Mouse (Mus musculus) megakaryocyte, embryonic 14.5 days (primary cell): ENCODE data around the gene 4930519G04Rik. TPM values are rescaled to one million over a fixed set of nuclear protein-coding genes. Genes with fewer than 3 reads are reported as not detected.

Experiments
- H3K27me3 ChIP-seq: replicated peaks from 2 replicates; pipeline ENCODE3; 2012; ENCODE audit warnings: inconsistent platforms
- H3K36me3 ChIP-seq: replicated peaks from 2 replicates; pipeline ENCODE3; 2012; ENCODE audit warnings: low read length, inconsistent platforms, mixed read lengths
- H3K4me1 ChIP-seq: 2 replicates; pipeline ENCODE4 v1.6.1; 2012; ENCODE audit warnings: inconsistent platforms
- H3K4me3 ChIP-seq: replicated peaks from 2 replicates; pipeline ENCODE3; 2012; ENCODE audit warnings: moderate library complexity, mild to moderate bottlenecking, inconsistent platforms
- H3K9me3 ChIP-seq: 2 replicates; pipeline ENCODE4 v1.6.1; 2012; ENCODE audit warnings: inconsistent platforms
- FLI1 ChIP-seq: IDR thresholded peaks from 2 replicates; pipeline ENCODE4 v1.6.1; 2012; ENCODE audit warnings: low read length, inconsistent platforms, mixed read lengths
- GATA1 ChIP-seq: IDR thresholded peaks from 3 replicates; pipeline ENCODE4 v1.6.1; 2012; ENCODE audit warnings: mixed read lengths, low read length, inconsistent platforms, borderline replicate concordance
- polyA plus RNA-seq: library from polyadenylated mRNA; stranded (reverse); fragments of >175 nt; gene quantifications from 2 replicates; pipeline ENCODE4 v1.2.3, GENCODE M21; 2012; ENCODE audit warnings: low replicate concordance; ENCODE audit not compliant: insufficient read depth

4930519G04Rik gene
- polyA plus RNA-seq, 1 experiment, result 0.20 TPM

- no peak for TF ChIP-seq FLI1
- TF ChIP-seq GATA1, result no peak
- Histone ChIP-seq H3K27me3 (no peaks in the 10 kb centered on the region), H3K9me3 (no peaks in the 10 kb centered on the region), H3K4me1 (peaks cover 84% of the 10 kb centered on the region), H3K4me3 (peak overlapping the region; percentile 33), H3K36me3 (peaks cover 43% of the 10 kb centered on the region)
Observed at GRCm38 (mm10) chr5:114809826-114810225, 43.6 kb upstream of the 4930519G04Rik start.

- TF ChIP-seq FLI1 (no peak), GATA1 (no peak)
- no peaks in the 10 kb centered on the region for H3K9me3 ChIP-seq
- peaks cover 31% of the 10 kb centered on the region for H3K36me3 ChIP-seq
- H3K4me3 ChIP-seq, result peak overlapping the region; percentile 96
- H3K4me1 ChIP-seq, result peaks cover 65% of the 10 kb centered on the region
- H3K27me3 ChIP-seq, result no peaks in the 10 kb centered on the region
Observed at GRCm38 (mm10) chr5:114813525-114814181, 39.8 kb upstream of the 4930519G04Rik start.

GRCm38 (mm10) chr5:114816599-114816998, 36.9 kb upstream of the 4930519G04Rik start:
- Histone ChIP-seq H3K36me3 (peaks cover 14% of the 10 kb centered on the region), H3K27me3 (no peaks in the 10 kb centered on the region), H3K4me1 (peaks cover 41% of the 10 kb centered on the region), H3K4me3 (no peak overlapping the region), H3K9me3 (peaks cover 10% of the 10 kb centered on the region)
- TF ChIP-seq GATA1 (no peak), FLI1 (no peak)

GRCm38 (mm10) chr5:114818124-114818523, 35.3 kb upstream of the 4930519G04Rik start:
- Histone ChIP-seq H3K36me3 (peaks cover 10% of the 10 kb centered on the region), H3K4me3 (peak overlapping the region; percentile 70), H3K4me1 (peaks cover 29% of the 10 kb centered on the region), H3K9me3 (peaks cover 14% of the 10 kb centered on the region), H3K27me3 (no peaks in the 10 kb centered on the region)
- no peak for TF ChIP-seq GATA1
- TF ChIP-seq FLI1, result no peak

GRCm38 (mm10) chr5:114822796-114823688, 30.4 kb upstream of the 4930519G04Rik start, which contains the start of gene 1500011B03Rik:
TSS of gene 1500011B03Rik (minus strand) at chr5:114823468.
- peaks cover 10% of the 10 kb centered on the region for H3K36me3 ChIP-seq
- H3K4me3 ChIP-seq, result peak within 1 kb of the TSS; percentile 92
- peaks cover 14% of the 10 kb centered on the region for H3K9me3 ChIP-seq
- H3K4me1 ChIP-seq, result peaks cover 30% of the 10 kb centered on the region
- H3K27me3 ChIP-seq, result peaks cover 3% of the 10 kb centered on the region
- TF ChIP-seq FLI1 (no peak), GATA1 (no peak)

- H3K36me3 ChIP-seq, result peaks cover 10% of the 10 kb centered on the region
- TF ChIP-seq FLI1 (no peak), GATA1 (no peak)
- peaks cover 3% of the 10 kb centered on the region for H3K27me3 ChIP-seq
- H3K4me1 ChIP-seq, result peaks cover 21% of the 10 kb centered on the region
- peaks cover 18% of the 10 kb centered on the region for H3K9me3 ChIP-seq
- peak overlapping the region; percentile 84 for H3K4me3 ChIP-seq
Observed at GRCm38 (mm10) chr5:114824197-114824596, 29.3 kb upstream of the 4930519G04Rik start.

GRCm38 (mm10) chr5:114825978-114826691, 27.3 kb upstream of the 4930519G04Rik start:
- Histone ChIP-seq H3K36me3 (peaks cover 5% of the 10 kb centered on the region), H3K9me3 (peaks cover 11% of the 10 kb centered on the region), H3K27me3 (peaks cover 6% of the 10 kb centered on the region), H3K4me3 (peak overlapping the region; percentile 85), H3K4me1 (peaks cover 19% of the 10 kb centered on the region)
- TF ChIP-seq FLI1, result no peak
- TF ChIP-seq GATA1, result no peak

- peaks cover 19% of the 10 kb centered on the region for H3K4me1 ChIP-seq
- peaks cover 4% of the 10 kb centered on the region; the same call in 1 of the 2 replicates for H3K9me3 ChIP-seq
- peaks cover 6% of the 10 kb centered on the region for H3K27me3 ChIP-seq
- H3K36me3 ChIP-seq, result no peaks in the 10 kb centered on the region
- no peak for TF ChIP-seq FLI1
- no peak for TF ChIP-seq GATA1
- H3K4me3 ChIP-seq, result peak overlapping the region; percentile 70
Observed at GRCm38 (mm10) chr5:114827427-114827826, 26.0 kb upstream of the 4930519G04Rik start.

GRCm38 (mm10) chr5:114829740-114830139, 23.7 kb upstream of the 4930519G04Rik start:
- Histone ChIP-seq H3K9me3 (peaks cover 4% of the 10 kb centered on the region; the same call in 1 of the 2 replicates), H3K4me1 (peaks cover 13% of the 10 kb centered on the region), H3K27me3 (peaks cover 15% of the 10 kb centered on the region), H3K36me3 (no peaks in the 10 kb centered on the region), H3K4me3 (no peak overlapping the region)
- no peak for TF ChIP-seq GATA1
- no peak for TF ChIP-seq FLI1
